Mouse (Mus musculus) frontal cortex, postnatal 14 days (tissue): ENCODE measurements around the gene Amdhd2.
A peak's percentile ranks its signal among the peaks of the same experiment; 100 is the strongest.

Experiments
- DNase-seq, 2 experiments: peaks; one replicate each; pipeline ENCODE4 v3.0.0; 2022; ENCODE audit warnings: low spot score in 2 of 2

The Amdhd2 gene

GRCm38 (mm10) chr17:24163176-24163962, at the start of gene Amdhd2:
Amdhd2 (minus strand) TSS chr17:24163766.
- DNase-seq, result peak; percentile 95 to 97

GRCm38 (mm10) chr17:24213186-24213585, 49.6 kb upstream of the Amdhd2 start:
- DNase-seq, result no peak

GRCm38 (mm10) chr17:24212441-24213018, 49.0 kb upstream of the Amdhd2 start:
- DNase-seq, result no peak

DNA sequence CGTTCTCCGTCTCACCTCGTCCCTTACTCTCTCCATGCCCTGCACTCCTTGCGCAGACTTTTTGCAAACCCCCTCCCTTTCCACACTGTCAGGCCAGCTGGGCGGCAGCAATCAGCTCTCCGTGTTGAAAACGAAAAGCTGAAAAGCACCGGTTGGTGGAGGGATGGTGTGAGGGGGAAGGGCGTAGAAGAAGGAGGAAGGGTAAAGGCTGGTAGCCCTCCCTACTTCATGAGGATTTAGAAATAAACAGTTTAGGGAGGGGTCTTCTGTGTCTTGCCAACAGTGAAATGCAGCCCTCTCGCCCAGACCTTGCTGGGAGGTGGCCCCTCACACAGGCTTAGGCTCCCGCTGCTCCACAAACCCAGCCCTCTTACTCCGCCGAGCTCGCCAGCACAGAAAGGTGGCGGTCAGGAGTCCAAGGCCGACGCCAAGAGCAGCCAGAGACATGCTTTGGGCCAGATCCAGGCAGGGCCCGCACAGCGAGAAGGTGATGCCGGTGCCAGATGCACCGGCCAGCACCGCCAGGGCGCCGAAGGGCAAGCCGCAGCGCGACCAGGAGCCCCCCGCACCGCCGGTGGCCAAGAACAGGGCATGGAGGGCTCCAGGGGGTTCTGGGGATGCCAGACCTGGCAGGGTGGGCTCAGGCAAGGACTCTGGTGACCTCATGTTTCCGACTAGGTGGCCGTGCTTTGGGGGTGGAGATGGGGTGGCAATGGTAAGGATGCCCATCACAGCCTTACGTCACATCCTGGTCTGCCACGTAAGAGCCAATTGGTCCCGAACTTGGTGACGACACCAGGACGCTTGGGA, 48.3 kb upstream of the Amdhd2 start:
- peak; percentile 79 to 84 for DNase-seq

GRCm38 (mm10) chr17:24210591-24210990, 47.0 kb upstream of the Amdhd2 start:
- DNase-seq, result no peak

DNA sequence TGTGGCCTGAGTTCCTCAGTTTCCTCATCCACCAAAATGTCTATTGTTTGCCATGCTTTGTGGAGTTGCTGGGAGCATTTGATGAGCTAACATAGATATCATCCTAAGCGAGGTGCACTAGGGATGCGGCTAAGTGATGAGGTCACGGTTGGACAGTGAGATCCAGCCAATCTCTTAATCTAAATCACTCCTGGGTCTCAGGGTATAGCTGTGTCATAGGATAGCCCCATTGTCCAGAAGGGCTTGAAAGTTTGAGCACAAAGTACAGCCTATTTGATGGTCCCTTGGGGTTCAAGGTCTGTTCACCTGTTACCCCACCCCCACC, 46.3 kb upstream of the Amdhd2 start:
- DNase-seq, result no peak

- peak; percentile 45 to 53 for DNase-seq
Observed at GRCm38 (mm10) chr17:24209043-24209915, 45.7 kb upstream of the Amdhd2 start, which contains the start of gene Ntn3. Ntn3 (minus strand) TSS chr17:24209531.

GRCm38 (mm10) chr17:24208641-24209042, 45.1 kb upstream of the Amdhd2 start:
- peak in 1 of 2 experiments; percentile 40 for DNase-seq

GRCm38 (mm10) chr17:24207768-24208640, 44.4 kb upstream of the Amdhd2 start:
- peak in 1 of 2 experiments; percentile 25 for DNase-seq

- DNase-seq, result peak; percentile 58 to 64
Observed at GRCm38 (mm10) chr17:24206451-24207351, 43.1 kb upstream of the Amdhd2 start.

GRCm38 (mm10) chr17:24205908-24206361, 42.4 kb upstream of the Amdhd2 start:
- peak in 1 of 2 experiments; percentile 55 for DNase-seq

DNA sequence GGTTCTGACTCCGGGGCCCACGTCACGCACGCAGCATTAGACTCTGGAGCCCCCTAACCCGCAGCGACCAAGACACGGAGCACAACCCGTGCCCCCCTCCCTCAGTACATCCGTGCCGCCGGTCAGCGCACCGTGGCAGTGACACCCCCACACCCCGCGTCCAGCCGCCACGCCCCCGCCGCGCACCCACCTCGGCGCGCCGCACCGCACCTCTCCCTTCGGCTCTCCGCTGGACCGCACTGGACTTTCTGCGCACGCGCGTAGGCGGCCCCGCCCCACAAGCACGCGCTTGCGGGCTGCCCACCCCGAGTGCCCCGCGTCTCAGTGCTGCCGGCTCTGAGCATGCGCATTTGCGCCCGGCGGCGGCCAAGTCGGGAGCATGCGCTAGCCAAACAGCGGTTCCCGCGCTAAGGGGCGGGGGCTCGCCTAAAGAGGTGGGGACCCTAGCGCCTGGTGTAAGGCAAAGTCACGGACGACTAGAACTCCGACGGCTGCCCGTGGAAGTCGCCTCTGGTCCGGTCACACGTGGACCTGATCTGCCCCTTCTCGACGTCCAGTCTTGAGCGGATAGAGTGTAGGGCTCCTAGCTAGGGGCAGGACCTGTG, 41.8 kb upstream of the Amdhd2 start, which contains the start of gene Tbc1d24:
Gene Tbc1d24, minus strand, starts transcription at position 279 of the 605 bp plus-strand sequence.
- DNase-seq, result peak; percentile 88 to 92

- DNase-seq, result no peak
Observed at GRCm38 (mm10) chr17:24204846-24205245, 41.3 kb upstream of the Amdhd2 start.

DNA sequence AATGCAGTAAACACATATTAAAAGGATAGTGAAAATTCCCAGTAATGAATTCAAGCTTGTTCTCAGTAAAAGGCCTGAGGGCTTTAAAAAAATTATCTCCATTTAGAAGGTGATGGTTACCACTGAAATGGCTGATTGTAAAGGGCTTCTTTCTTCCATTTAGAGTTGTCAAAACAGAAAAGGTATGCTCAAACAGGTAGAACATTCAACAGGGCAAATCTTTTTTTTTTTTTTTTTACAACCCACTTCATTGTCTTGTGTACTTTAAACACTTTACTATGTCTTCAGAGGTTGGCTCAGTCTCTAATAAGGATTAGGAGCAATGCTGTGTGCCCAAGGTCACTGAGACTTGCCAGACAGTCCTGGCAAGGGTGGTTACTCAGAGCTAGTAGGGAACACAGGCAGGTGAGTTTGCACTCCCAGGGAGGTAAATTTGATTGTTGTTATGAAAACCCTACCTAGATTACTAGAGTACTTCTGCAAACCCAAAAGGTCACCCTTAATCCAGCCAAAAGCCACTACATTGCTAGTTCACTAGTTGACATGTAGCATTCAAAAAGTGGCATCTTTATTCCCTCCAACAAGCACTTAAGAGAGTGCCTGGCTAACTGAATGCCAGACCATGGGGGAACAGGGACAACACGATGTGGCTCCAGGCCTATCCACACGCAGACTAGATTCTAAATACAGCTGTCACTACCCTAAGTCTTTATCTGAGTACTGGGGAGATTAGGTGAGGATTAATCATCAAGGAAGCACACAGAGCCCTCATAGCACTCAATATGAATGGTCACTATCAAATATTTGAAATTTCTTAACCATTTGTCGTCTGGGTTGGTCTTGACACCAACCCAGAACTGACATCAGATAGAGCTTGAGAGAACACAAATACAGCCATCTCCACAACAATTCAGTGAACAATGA, 40.3 kb upstream of the Amdhd2 start:
- DNase-seq, result no peak

DNA sequence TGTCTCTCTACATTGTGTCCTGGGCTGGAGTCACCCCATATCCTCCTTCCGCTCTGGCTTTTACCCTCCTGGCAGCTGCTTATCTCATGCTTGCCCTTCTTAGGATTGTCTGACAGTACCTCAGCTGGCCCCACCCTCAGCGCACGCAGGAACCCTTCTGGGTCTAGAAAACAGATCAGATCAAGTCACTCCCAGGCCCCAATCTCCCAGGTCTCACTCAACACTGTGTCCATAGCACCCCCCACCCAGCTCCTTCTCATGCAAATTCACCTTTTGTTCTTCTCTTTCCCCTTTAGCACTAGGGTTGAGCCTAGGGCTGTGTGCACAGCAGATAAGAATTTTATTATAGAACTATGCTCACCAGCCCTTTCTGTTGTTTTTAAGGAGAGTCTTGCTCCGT, 39.5 kb upstream of the Amdhd2 start:
- DNase-seq, result no peak

GRCm38 (mm10) chr17:24201092-24201491, 37.5 kb upstream of the Amdhd2 start:
- DNase-seq, result no peak

DNA sequence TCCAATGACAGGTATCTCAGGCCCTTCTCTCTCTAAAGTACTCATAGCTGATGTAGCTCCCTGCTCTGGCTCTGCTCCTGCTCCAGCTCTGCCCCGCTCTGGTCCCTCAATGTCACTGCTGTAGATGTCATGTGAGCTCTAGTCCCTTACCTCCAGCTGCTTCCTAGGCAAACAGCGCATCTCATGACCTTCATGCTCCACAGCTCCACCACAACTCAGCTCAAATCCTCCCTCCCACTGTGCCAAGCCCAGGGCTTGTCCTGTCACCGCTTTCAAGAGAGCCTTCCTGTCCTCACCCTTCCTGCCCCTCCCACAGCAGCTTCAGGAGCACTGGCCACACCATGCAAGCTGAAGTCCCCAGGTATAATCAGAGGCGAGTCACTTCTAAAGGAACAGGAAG, 36.2 kb upstream of the Amdhd2 start:
- no peak for DNase-seq

DNA sequence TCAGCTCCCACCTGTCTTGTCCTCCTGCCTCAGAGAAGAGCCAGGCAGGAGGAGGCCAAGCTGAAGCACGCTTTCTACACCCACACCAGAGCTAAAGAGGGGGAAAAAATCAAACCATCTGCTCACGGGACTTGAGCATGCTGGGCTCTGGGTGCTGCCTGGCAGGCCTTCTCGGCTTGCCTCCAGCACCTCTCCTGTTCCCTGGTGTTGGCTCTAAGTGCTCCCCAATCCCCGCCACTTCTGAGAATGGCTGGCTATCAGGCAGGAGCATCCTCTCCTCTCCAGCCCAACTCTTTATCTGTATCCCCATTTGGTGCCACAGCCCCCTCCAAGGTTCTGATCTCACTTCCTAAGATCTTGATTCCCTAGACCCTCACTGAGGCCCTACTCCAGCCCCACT, 35.7 kb upstream of the Amdhd2 start:
- peak; percentile 29 to 51 for DNase-seq
